Comparison of ENCODE assay signal across 7 mouse cellular contexts in genomic region chr1:59409585-59410160, GRCm38 (mm10).
DNase-seq lines count a peak whose midpoint lies in the region; ATAC-seq and TF ChIP-seq lines count a peak whose summit lies in the region.

No protein-coding gene starts in this region.

- no peak overlapping the region for H3K9ac ChIP-seq in lung, embryonic 16.5 days (ENCODE audit: low read length)

- no peak overlapping the region for H3K4me2 ChIP-seq in lung, embryonic 16.5 days (ENCODE audit: low read depth, low read length)

- TF ChIP-seq POLR2A in kidney, adult 2 months (IDR thresholded peaks at IDR 0.05; ENCODE audit: low read depth, low read length), result no peak

- H3K9me3 ChIP-seq in lung, embryonic 16.5 days (ENCODE audit: control insufficient read depth, low read length), result no peaks in the 10 kb centered on the region

- no peaks in the 10 kb centered on the region for H3K27me3 ChIP-seq in kidney, adult 2 months (replicated peaks; ENCODE audit: control insufficient read depth, insufficient read depth, low read length)
- no peaks in the 10 kb centered on the region for H3K27me3 ChIP-seq in lung, embryonic 16.5 days (ENCODE audit: control insufficient read depth, insufficient read depth, low read depth, low read length)

- peak; percentile 31; the same call in 1 of the 2 replicates for ATAC-seq in lung, embryonic 16.5 days (ENCODE audit: low read depth)

- 31% methylated on average over 8 of the region's 8 CpGs for whole genome bisulfite sequencing in kidney, adult 2 months
- WGBS in lung, embryonic 16.5 days, result 12% methylated on average over 8 of the region's 8 CpGs

- no peaks in the 10 kb centered on the region for H3K4me1 ChIP-seq in kidney, adult 2 months (ENCODE audit: control insufficient read depth, insufficient read depth, low read length)
- H3K4me1 ChIP-seq in lung, embryonic 16.5 days (replicated peaks; ENCODE audit: control insufficient read depth, insufficient read depth, low read length), result peaks cover 7% of the 10 kb centered on the region

- DNase-seq in kidney, postnatal 25 days, result peak; percentile 39 to 41
- no peak for DNase-seq in kidney, adult 2 months
- peak; percentile 58 for DNase-seq in Muller cell, postnatal 12 days (ENCODE audit: inconsistent ontology term)
- DNase-seq in fibroblast of lung, adult 2 months (ENCODE audit: low read depth), result peak; percentile 71
- DNase-seq in thymus, postnatal 10 days (ENCODE audit: low spot score in 2 of 2), result no peak
- DNase-seq in right cerebral cortex, postnatal 4 days, result no peak

- TF ChIP-seq CTCF in kidney, adult 2 months (conservative IDR thresholded peaks at IDR 0.05; ENCODE audit: insufficient read depth, insufficient read length, low read depth, low read length), result no peak

- no peak overlapping the region for H3K27ac ChIP-seq in kidney, adult 2 months (ENCODE audit: insufficient read depth, low read depth, low read length)
- no peak overlapping the region; the same call in 1 of the 2 replicates for H3K27ac ChIP-seq in lung, embryonic 16.5 days (ENCODE audit: low read length)

- no peaks in the 10 kb centered on the region for H3K36me3 ChIP-seq in kidney, adult 2 months (ENCODE audit: control insufficient read depth, insufficient read depth, low read length)
- no peaks in the 10 kb centered on the region for H3K36me3 ChIP-seq in lung, embryonic 16.5 days (ENCODE audit: control insufficient read depth, insufficient read depth, low read length)

- no peak overlapping the region for H3K4me3 ChIP-seq in kidney, adult 2 months (ENCODE audit: insufficient read depth, low read depth, low read length)
- H3K4me3 ChIP-seq in lung, embryonic 16.5 days (ENCODE audit: low read length), result no peak overlapping the region

Comparison
In these comparisons a context has a peak if more than half of its experiments do, and no peak if none do; other contexts are left out.
1. DNase-seq: peak in kidney, postnatal 25 days (2 of 2), Muller cell, postnatal 12 days (single experiment) and fibroblast of lung, adult 2 months (single experiment); none in kidney, adult 2 months (single experiment), thymus, postnatal 10 days (0 of 2) and right cerebral cortex, postnatal 4 days (single experiment).